Mouse (Mus musculus) right cerebral cortex, adult 18-20 months (tissue): ENCODE data around the gene Lrtm2.
"Not testable (repeated sequence)": the region's sequence is repeated elsewhere in the genome, so short reads cannot be mapped to it uniquely, and the experiment has no call there.

ENCODE experiments used
- DNase-seq: peaks from one replicate; pipeline ENCODE4 v3.0.0; 2022; ENCODE audit warnings: mixed read lengths

Lrtm2 gene

GRCm38 (mm10) chr6:119330506-119330905 is at the start of gene Lrtm2:
TSS of gene Lrtm2 (minus strand) at chr6:119330766.
- DNase-seq = peak; percentile 88

- no peak for DNase-seq
These were observed 48.1 kb upstream of the Lrtm2 start for GRCm38 (mm10) chr6:119378631-119379030.

GRCm38 (mm10) chr6:119377613-119378012 is 47.0 kb upstream of the Lrtm2 start:
- DNase-seq = no peak

- no peak for DNase-seq
These were observed 44.5 kb upstream of the Lrtm2 start for GRCm38 (mm10) chr6:119375035-119375434.

- DNase-seq = no peak
These were observed 42.6 kb upstream of the Lrtm2 start for GRCm38 (mm10) chr6:119373000-119373705.

GRCm38 (mm10) chr6:119372237-119372636 is 41.7 kb upstream of the Lrtm2 start:
- DNase-seq = no peak

GRCm38 (mm10) chr6:119371624-119372023 is 41.1 kb upstream of the Lrtm2 start:
- no peak for DNase-seq

GRCm38 (mm10) chr6:119367382-119367781 is 36.8 kb upstream of the Lrtm2 start:
- DNase-seq = no peak

- not testable (repeated sequence) for DNase-seq
These were observed 36.2 kb upstream of the Lrtm2 start for GRCm38 (mm10) chr6:119366800-119367199.

- no peak for DNase-seq
These were observed 33.0 kb upstream of the Lrtm2 start for GRCm38 (mm10) chr6:119363593-119363992.

- no peak for DNase-seq
These were observed 30.5 kb upstream of the Lrtm2 start for GRCm38 (mm10) chr6:119360925-119361702.

- not testable (repeated sequence) for DNase-seq
These were observed 29.7 kb upstream of the Lrtm2 start for GRCm38 (mm10) chr6:119360250-119360649.

- DNase-seq = no peak
These were observed 27.5 kb upstream of the Lrtm2 start for GRCm38 (mm10) chr6:119358020-119358571.

GRCm38 (mm10) chr6:119352501-119352900 is 21.9 kb upstream of the Lrtm2 start:
- DNase-seq = no peak

GRCm38 (mm10) chr6:119351656-119352055 is 21.1 kb upstream of the Lrtm2 start:
- DNase-seq = no peak

- no peak for DNase-seq
These were observed 20.2 kb upstream of the Lrtm2 start for GRCm38 (mm10) chr6:119350703-119351198.

- DNase-seq = peak; percentile 78
These were observed 17.7 kb upstream of the Lrtm2 start for GRCm38 (mm10) chr6:119348234-119348633.

- DNase-seq = no peak
These were observed 17.2 kb upstream of the Lrtm2 start for GRCm38 (mm10) chr6:119347813-119348212.

GRCm38 (mm10) chr6:119346257-119346656 is 15.7 kb upstream of the Lrtm2 start:
- no peak for DNase-seq

- peak; percentile 55 for DNase-seq
These were observed 10.8 kb upstream of the Lrtm2 start for GRCm38 (mm10) chr6:119341409-119341808.

- DNase-seq = no peak
These were observed 7.8 kb upstream of the Lrtm2 start for GRCm38 (mm10) chr6:119338121-119338912.

- no peak for DNase-seq
These were observed 6.7 kb upstream of the Lrtm2 start for GRCm38 (mm10) chr6:119337287-119337686.

GRCm38 (mm10) chr6:119336124-119336523 is 5.6 kb upstream of the Lrtm2 start:
- DNase-seq = no peak
